Mouse (Mus musculus) cerebellum, adult 11-12 months (tissue): Measurements from ENCODE around the gene Cracr2a.
A peak's percentile ranks its signal among the peaks of the same experiment; 100 is the strongest.

Source experiments
- DNase-seq: peaks from one replicate; pipeline ENCODE4 v3.0.0; 2022

Cracr2a gene

DNA sequence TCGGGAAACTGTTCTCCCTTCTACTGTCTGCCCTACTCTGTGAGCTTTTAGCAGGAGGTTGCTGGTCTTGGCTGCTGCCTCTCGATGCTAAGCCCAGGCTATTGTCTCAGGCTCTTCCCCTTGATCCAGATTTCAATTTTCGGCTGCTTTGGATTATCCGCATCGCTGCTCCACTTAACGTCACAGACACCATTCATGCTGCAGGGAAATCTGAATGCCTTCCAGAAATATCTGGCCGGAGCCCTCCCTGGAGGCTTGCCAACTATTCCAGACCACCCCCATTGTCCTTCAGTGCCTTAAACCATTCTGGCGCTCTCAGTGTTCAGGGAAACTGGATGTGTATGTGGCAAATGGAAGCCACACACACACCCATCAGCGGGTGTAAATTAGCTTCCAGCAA is 66.3 kb downstream of the Cracr2a start:
- DNase-seq = no peak

DNA sequence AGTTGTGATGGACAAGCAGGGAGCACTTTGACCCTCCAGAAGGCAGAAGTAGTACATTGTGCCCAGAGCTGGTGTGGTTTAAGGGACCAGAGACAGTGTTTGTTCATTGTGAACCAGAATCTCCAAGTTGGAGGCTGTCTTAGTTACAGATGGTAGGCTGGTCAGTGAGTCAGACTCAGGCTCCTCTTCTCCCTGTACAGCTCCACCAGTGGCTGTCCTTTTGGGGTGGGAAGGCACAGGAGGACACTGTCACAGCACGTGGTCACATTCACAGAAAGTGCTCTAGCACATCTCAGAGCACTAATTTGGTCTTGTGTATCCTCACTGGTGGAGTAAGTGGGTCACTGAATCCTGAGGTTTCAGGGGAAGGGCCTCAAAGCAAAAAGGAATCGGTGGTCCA is 68.1 kb downstream of the Cracr2a start:
- DNase-seq = no peak

DNA sequence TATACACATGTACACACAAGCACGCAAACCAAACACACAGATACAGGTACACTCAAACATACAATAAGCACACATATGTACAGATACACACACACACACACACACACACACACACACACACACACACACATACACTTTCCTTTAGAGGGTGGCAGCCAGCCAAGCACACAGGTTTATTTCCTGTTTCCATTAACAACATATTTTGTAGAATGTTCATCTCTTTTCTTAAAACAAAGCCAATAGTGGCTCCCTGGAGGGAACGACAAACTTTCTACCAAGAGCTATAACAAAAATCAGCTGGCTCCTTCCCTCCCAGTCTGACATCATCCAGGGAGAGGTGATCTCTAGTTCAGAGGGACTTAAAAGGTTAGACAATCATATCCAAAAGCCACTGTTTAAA is 73.7 kb downstream of the Cracr2a start:
- DNase-seq = no peak

DNA sequence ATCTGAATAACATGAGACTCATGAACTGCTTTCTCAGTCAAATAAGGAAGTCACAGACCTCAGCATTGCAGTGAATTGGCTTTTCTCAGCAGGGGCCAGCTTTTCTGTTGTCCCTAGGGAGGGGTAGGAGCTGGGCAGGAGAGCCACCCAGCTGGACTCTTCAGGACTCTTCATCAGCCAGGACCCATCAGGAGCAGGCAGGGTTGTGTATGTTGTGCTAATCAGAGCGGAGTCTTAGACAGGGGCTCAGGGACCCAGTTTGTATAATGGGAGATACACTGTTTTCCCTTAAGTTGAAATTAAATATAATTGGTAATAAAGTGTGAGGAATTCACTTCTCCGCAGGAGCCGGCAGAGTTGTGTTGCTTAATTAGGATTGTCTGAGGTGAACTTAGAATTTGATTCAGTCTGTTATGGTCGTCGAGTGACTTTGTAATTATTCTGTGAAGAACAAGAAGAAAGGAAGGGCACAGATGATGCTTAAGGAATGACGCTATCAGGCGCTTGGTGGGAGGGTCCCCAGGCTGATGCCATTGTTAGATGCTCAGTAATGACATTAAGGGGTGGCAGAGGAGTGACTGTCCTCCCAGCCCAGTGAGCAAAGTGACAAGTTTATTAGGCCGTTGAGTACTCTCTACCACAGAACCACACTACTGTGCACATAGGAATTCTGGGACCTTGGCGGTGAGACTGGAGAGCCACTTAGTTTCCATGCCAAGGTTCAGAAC is 74.5 kb downstream of the Cracr2a start:
- no peak for DNase-seq

DNA sequence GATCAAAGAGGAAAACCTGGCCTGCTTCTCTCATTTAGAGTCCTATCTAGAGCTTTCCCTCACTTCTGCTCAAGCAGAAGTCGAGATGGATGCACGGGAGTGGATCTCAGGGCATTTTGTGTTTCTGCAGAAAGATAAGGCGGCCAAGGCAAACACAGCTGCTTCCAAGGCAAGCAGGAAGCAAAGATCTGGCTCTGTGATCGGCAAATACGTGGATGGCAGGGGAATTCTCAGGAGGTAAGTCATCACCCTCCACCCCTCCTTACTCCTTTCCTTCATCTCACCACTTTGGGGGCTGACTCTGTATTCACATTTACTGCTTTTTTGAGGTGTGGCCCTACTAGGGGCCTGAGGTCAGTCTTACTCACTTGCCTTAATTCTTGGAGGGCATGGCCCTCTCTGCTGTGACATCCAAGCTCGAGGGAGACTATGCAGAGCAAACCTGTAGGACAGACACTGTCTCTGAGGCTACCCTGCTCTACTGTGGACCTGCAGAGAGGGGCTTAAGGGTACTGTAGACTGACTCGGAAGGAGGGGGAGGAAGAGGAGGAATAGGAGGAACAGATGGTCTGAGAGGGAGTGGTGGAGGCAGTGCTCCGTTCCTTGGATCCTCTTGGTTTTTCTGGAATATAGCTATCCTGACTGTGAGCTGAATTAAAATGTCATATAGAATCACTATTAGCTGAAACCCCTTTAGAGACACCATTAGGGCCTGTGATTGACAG is 80.1 kb downstream of the Cracr2a start:
- no peak for DNase-seq

DNA sequence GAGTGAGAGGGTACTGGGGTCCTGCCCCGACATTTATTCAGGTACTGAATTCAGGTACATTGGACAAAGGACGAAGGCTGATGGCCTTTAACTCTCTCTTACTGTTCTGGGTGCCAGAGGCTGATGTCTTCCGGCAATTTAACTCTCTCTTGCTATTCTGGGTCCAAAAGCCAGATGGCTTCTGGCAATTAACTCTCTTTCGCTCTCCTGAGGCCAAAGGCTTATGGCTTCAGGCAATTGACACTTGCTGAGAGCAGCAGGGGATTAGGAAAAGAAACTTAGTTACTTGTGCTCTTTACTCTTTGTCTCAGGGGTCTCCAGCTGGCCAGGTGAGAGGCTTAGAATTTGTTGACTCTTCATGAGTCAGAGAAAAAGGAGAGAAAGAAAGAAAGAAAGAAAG is 94.8 kb downstream of the Cracr2a start:
- DNase-seq = no peak

DNA sequence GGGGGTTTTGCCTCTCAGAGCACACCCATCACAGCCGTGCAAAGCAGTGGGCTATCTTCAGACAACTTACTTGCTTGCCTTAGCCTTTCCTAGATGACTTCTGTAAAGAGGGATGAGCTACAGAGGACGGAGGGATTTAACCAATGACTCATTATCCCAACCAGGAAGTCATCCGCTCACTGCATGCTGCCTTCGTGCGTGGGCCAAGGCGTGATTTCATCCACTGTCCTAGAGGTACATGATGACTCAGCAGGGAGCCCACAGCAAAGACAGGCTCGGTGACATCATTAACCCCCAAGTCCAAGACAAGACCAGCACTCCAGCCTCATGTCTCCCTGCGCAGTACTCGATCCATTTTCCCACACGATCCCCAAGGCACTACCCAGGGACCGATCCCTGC is 96.0 kb downstream of the Cracr2a start:
- DNase-seq = no peak

DNA sequence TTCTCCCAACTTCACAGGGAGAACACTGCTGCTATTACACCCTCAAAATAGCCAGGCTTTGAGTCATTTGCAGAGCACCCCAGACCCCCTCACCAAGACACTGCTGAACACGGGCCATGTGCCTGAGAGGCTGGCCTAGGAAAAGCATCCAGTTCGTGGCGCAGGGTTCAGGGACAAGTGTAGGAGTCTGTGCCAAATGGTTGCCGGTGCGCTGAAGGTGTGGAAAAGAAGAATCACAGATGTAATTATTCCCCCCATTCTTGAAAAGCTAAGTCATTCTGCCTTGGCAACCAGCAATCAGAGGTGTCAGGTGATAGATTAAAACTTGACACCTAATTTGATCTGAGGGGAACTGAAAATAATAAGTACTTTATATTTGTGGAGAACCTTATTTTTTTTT is 98.3 kb downstream of the Cracr2a start:
- DNase-seq = no peak

DNA sequence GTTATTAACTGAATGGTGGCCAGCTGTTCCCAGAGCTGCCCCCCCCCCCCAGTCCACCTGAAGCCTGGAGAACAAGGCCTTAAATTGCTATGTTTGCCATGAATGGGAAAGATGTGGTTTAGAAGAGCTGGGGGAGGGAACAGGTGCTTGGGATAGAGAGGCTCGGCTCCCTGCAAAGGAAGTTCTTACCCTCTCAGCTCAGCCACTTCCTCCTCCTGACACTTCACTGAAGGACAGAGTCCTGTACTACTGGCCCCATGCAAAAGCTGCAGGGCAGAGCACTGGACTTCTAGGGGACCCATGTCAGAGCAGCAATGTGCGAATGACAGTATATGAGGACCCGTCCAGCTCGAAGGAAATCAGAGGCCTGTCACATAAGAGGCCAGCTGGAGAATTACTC is 98.8 kb downstream of the Cracr2a start:
- DNase-seq = no peak

DNA sequence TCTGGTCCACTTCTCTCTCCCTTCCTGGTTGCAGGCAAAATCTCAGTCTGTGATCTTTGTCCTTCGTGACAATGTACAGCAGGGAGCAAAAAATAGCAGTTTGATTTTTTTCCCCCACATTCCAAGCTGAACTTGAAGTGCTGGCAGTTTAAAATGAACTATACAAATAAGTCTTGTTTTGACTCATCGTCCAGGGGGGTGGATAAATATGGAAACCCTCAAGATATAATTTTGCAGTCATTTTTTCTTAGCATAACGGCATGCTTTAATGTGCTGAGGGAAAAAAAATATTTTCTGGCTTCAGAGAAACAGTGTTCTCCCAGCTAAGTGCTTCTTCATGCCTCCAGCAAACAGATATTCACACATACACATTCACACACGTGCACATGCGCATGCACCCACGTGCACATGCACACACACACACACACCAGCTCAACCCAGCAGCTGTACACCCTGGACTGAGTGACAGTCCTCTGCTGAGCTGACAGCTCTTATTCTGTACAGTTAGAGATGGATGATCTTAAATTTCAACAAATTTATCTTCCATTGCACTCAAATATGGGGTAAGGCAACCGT is 100.7 kb downstream of the Cracr2a start:
- DNase-seq = no peak

DNA sequence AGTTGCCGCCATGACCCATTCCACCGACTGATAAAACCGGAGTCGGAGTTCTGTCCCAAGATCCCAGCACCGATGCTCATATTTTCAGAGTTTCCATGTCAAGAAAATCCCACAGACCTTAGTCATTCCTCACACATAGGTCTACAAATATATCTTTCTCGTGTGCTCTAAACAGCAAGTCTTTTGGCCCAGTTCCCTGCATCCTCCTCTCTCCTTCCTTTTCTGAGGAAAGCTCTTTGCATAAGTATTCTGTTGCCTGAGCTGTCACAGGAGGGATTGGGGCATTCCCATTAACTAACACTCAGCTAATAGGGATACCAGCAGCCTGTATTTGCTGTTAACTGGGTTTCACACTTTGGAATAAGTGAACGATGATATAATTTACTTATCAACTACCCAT is 102.1 kb downstream of the Cracr2a start:
- DNase-seq = no peak

DNA sequence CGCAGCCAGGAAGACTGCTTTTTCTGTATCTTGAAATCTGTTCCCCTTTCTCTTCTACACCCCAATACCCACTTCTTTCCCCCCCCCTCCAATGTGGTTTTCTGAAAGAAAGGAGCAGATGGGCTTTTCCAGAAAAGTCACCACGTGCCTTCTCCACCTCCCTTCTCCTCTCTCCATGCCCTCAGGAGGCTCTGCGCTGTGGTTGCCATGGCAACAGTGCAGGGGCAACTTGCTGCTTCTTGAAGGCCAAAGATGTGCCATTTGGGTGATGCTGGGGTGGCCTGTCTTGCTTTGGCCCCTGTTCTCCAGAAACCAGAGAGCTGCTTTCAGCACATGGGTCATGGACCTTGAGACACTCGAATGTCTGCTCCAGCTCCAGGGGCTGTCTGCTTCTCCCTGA is 108.2 kb downstream of the Cracr2a start:
- peak; percentile 7 for DNase-seq

DNA sequence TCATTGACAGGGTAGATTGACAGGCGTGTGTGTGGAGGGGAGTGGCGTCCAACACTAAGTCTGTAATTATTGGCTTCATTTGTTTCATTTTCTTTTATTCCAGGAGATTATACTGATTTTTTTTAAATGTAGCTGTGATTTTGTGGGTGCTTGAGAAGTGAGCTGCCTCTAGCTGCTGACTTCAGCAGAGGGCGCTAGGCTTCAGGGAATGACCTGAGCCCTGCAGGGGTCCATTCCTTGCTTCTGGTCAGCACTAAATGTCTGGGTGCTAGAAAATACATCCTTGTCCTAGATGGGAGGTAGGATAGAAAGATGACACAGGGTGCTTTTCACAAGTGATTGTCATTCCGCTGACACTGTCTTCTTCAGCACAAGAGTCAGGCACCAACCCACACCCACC is 108.9 kb downstream of the Cracr2a start:
- no peak for DNase-seq

DNA sequence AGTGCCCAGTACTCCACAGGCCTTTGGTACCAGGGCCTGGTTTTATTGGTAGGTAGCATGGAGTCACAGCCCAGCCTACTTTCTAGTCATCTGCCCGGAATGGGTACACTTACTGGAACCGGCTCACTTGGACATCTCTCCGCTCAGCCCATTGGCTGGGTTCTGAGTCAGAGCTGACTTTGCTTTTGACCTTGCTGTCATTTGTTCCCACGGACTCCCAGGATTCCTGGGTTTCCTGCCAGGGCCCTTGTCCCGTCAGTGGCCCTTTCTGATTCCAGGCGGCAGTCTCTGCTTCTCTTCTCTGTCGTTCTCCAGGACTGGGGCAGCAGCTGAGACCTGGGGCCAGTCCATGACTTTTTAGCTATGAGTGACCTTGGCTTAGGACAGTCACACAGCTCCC is 110.9 kb downstream of the Cracr2a start:
- no peak for DNase-seq

DNA sequence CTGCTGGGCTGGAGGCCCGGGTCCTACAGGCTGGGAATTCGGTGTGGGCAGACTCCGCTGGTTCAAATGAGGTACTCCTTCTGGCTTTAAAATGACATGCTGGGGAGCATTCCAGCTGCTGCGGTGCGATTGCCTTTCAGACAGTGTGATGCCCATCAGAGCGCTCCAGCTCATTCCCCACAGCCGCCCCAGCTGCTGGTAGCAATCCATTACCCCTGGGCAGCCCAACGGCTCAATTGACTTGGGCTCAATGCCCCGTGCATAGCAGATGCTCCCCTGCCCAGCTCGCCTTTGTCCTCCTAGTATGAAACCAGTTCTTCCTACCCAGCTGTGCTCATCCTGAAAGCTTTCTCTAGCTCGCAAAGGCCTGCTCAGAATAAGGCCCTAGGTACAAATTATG is 115.7 kb downstream of the Cracr2a start:
- no peak for DNase-seq

DNA sequence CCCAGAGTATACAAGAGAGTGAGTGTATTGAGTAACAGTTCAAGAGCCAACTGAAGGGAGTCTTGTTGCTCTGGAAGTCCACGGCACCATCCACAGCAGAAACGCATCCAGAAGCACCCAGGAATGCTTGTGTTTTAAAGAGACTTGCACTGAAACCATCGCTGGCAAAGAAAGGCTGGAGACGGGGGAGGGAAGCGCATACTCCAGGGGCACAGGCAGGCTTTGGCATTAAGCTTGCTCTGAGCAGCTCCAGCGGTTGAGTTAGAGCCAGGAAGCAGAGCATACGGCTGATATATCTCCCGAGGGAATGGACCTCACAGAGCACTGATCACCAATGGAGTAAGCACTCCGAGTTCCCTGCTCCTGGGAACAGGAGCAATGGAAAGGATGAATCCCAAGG is 117.2 kb downstream of the Cracr2a start:
- no peak for DNase-seq

DNA sequence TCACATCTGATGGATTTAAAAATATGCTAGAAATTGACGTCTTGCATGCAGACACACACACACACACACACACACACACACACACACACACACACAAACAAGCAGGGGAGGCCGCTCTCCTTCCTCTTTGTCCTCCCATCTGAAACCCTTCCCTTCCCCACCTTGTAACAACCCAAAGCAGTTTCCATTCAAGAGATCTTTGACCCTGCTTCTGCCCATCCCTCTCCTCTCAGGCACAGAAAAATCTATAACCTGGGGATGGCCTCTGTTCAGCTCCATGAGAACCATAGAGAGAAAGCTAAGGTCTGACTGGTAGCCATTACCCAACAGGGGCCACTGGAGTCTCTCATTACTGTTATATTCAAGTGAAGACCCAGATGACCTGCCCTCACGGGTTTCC is 117.9 kb downstream of the Cracr2a start:
- DNase-seq = no peak

DNA sequence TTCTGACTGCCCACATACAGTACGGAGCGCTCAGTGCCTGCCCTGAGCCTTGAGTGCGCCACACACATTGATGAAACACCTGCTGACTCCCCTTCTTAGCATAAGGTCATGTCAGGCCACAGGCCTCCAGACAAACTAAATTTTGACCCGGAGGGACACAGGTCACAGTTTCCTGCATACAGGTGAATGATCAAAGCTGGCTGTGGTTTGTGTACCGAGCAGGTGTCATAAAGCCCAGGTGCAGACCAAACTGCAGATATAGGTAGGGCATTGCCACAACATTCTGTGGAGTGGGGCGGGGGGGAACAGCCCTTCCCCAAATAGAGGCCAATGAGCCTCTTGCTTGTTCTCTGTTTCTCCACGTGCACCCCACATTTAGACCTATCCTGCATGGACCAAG is 119.6 kb downstream of the Cracr2a start:
- no peak for DNase-seq

DNA sequence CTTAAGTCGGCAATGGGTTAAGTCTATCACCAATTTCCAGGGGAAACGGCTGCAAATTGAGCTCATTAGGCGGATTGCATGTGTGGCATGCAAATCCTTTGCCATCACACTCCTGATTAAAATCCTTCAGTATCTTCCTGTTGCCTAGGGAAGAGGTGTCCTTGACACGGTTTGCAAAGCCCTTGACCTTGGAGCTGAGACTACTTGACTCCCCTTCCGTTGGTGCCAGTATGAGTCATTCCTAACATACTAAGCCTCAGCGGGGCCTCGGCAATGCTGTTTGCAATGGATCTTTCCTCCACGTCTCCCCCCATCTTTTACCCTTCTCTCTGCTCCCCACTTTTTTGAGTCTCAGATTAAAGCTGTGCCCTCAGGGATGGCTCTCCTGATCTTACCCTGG is 122.4 kb downstream of the Cracr2a start:
- no peak for DNase-seq

DNA sequence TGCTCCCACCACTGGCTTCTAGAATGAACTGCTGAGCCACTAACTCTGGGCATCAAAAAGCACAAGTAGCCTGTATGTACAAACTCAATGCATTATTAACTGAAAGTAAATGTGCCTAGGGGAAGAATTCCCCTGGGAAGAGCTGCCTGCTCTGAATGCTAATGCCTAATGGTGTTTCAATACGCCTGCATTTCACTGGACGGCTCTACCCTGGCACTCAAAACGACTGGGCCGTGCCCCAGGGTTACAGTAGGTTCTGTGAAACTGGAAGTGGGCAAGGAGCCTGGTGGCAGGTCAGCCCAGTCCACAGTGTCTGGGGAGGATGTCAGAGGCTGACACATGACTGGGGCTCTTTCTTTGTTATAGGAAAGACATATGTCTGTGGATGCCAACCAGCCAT is 123.8 kb downstream of the Cracr2a start:
- DNase-seq = no peak

DNA sequence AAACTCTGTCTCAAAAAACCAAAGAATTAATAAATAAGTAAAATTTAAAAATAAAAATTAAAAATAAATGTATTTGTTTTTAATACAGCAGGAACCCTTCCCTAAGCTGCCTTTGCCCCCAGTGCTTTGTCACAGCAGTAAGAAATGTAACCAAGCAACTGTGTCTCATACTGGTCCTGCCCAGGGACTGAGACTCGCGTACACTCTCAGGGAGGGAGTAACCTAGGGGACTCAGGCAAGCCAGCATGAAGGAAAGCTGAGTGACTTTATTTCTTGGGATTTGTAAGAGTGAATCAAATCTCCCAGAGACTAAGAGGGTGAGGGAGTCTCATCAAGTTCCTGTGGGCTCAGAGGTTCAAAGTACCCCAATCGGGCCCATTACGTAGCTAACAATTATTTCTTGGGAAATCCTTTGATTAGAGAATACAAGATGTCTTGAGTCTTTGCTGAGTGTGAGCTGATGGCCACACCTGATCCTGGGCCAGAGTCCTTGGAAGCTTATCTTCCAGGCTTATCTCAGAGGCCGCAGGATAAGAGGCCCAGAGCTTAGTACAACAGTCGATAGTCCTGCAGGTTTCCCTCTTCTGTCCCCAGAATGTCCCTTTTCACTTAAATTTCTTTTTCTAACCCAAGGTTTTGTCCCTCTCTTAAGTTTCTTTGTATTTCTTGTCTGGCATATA is 126.2 kb downstream of the Cracr2a start:
- no peak for DNase-seq

DNA sequence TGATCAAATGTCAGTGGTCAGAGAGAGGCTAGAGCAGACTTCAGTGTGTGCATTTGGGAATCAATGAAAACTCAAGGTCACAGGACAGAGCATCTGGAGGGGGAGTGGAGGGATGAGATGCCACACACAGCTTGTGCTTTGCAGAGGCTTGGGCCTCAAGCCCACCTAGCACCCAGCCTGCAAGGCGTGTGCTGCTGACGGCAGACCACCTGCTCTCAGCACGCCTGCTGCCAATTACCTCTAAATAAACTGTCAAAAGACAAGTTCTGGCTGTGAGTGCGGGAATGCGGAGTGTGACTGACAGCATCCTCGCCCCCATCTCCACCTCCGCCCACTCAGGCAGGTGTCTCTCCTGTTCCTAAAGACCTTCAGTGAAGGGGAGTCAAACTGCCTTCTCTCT is 131.2 kb downstream of the Cracr2a start:
- no peak for DNase-seq

DNA sequence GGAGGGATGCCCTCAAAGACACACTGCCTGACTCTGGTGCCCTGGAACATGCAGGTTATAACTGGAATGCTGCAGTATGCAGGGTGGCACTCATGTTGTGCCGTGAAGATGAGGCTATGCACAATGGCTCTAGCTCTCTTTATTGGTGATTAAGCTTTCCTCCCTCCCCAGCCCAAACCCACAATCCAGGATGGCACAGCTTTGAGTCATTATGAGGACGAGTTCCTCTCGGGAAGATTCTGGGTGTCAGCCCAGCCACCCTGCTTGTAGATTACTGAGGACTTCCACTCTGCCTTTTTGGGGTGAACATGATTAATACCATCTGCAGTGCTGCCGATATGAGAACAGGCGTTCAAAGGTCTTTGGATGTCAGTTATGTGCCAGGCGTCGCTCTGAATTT is 132.5 kb downstream of the Cracr2a start:
- DNase-seq = no peak
